Mouse (Mus musculus): ENCODE measurements around the gene Suco.

The Suco gene

GRCm38 (mm10) chr1:161894553-161894952 lies 18.1 kb upstream of the Suco start:
- no peak for DNase-seq (ENCODE audit: low spot score in 2 of 2)

- DNase-seq (ENCODE audit: low spot score in 2 of 2): no peak
Observed at GRCm38 (mm10) chr1:161894126-161894525, 17.6 kb upstream of the Suco start.

GRCm38 (mm10) chr1:161888823-161889222 lies 12.3 kb upstream of the Suco start:
- no peak for DNase-seq (ENCODE audit: low spot score in 2 of 2)

GRCm38 (mm10) chr1:161887679-161888260 lies 11.3 kb upstream of the Suco start:
- no peak for DNase-seq (ENCODE audit: low spot score in 2 of 2)

- DNase-seq (ENCODE audit: low spot score in 2 of 2): no peak
Observed at GRCm38 (mm10) chr1:161885762-161886161, 9.3 kb upstream of the Suco start.

GRCm38 (mm10) chr1:161877580-161878142 lies 1.2 kb upstream of the Suco start:
- DNase-seq (ENCODE audit: low spot score in 2 of 2): no peak

- DNase-seq (ENCODE audit: low spot score in 2 of 2): no peak
Observed at GRCm38 (mm10) chr1:161875706-161876552, 553 bp downstream of the Suco start.

- DNase-seq (ENCODE audit: low spot score in 2 of 2): no peak
Observed at GRCm38 (mm10) chr1:161869422-161869821, 7.1 kb downstream of the Suco start.

GRCm38 (mm10) chr1:161868413-161868812 lies 8.1 kb downstream of the Suco start:
- DNase-seq (ENCODE audit: low spot score in 2 of 2): no peak

- DNase-seq (ENCODE audit: low spot score in 2 of 2): no peak
Observed at GRCm38 (mm10) chr1:161863742-161864141, 12.7 kb downstream of the Suco start.

- no peak for DNase-seq (ENCODE audit: low spot score in 2 of 2)
Observed at GRCm38 (mm10) chr1:161859248-161859647, 17.2 kb downstream of the Suco start.

- no peak for DNase-seq (ENCODE audit: low spot score in 2 of 2)
Observed at GRCm38 (mm10) chr1:161826677-161827076, 49.8 kb downstream of the Suco start.

- DNase-seq (ENCODE audit: low spot score in 2 of 2): no peak
Observed at GRCm38 (mm10) chr1:161809428-161809827, 67.1 kb downstream of the Suco start.

- DNase-seq (ENCODE audit: low spot score in 2 of 2): no peak
Observed at GRCm38 (mm10) chr1:161808980-161809379, 67.5 kb downstream of the Suco start.

- DNase-seq (ENCODE audit: low spot score in 2 of 2): no peak
Observed at GRCm38 (mm10) chr1:161804541-161804971, 71.9 kb downstream of the Suco start.

GRCm38 (mm10) chr1:161801321-161801720 lies 75.2 kb downstream of the Suco start:
- DNase-seq (ENCODE audit: low spot score in 2 of 2): no peak

- DNase-seq (ENCODE audit: low spot score in 2 of 2): no peak
Observed at GRCm38 (mm10) chr1:161800256-161800655, 76.2 kb downstream of the Suco start.

- DNase-seq (ENCODE audit: low spot score in 2 of 2): no peak
Observed at GRCm38 (mm10) chr1:161799791-161800190, 76.7 kb downstream of the Suco start.

GRCm38 (mm10) chr1:161798866-161799265 lies 77.6 kb downstream of the Suco start:
- DNase-seq (ENCODE audit: low spot score in 2 of 2): no peak

GRCm38 (mm10) chr1:161794447-161795211 lies 81.9 kb downstream of the Suco start:
- DNase-seq (ENCODE audit: low spot score in 2 of 2): no peak

- DNase-seq (ENCODE audit: low spot score in 2 of 2): no peak
Observed at GRCm38 (mm10) chr1:161793321-161793720, 83.2 kb downstream of the Suco start.

GRCm38 (mm10) chr1:161792687-161792969 lies 83.9 kb downstream of the Suco start:
- no peak for DNase-seq (ENCODE audit: low spot score in 2 of 2)
